Mouse (Mus musculus): ENCODE measurements at regions not wholly inside any gene's neighbourhood (a gene's known extent, or its start where the extent isn't known, plus 50 kb on each side); places are given as distances from the start of the nearest gene placed in this dataset.

DNA sequence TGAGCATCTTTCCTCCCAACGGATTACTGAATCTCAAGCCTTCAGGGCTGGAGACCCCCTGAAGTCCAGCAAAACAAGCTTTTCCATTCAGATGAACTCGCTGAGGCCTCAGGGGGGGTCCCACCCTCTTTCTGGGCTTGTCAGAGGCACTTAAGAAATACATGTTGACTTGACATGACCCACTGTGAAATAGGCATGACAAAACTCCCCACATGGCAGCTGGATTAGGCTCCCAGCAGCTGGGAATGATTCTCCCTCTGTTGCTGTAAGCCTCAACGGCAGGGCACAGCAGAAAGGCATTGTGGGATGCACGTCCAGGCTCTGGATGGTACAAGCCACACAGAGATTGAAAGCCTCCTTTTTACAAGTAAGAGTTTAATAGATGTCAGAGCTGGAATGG lies 110.5 kb downstream of the Slc4a3 start:
- no peak overlapping the region for H3K9ac ChIP-seq (replicated peaks)
- WGBS = 32% methylated on average over 4 of the region's 4 CpGs
- H3K36me3 ChIP-seq = no peaks in the 10 kb centered on the region
- H3K27ac ChIP-seq = no peak overlapping the region
- peaks cover 10% of the 10 kb centered on the region for H3K4me1 ChIP-seq (replicated peaks)
- no peaks in the 10 kb centered on the region for H3K9me3 ChIP-seq
- H3K4me3 ChIP-seq (replicated peaks) = no peak overlapping the region
- no peak overlapping the region for H3K4me2 ChIP-seq (replicated peaks)
- H3K27me3 ChIP-seq = peaks cover 32% of the 10 kb centered on the region
- 0 out of 2 replicates have a peak, but pooled peaks have one; percentile 35 for ATAC-seq

DNA sequence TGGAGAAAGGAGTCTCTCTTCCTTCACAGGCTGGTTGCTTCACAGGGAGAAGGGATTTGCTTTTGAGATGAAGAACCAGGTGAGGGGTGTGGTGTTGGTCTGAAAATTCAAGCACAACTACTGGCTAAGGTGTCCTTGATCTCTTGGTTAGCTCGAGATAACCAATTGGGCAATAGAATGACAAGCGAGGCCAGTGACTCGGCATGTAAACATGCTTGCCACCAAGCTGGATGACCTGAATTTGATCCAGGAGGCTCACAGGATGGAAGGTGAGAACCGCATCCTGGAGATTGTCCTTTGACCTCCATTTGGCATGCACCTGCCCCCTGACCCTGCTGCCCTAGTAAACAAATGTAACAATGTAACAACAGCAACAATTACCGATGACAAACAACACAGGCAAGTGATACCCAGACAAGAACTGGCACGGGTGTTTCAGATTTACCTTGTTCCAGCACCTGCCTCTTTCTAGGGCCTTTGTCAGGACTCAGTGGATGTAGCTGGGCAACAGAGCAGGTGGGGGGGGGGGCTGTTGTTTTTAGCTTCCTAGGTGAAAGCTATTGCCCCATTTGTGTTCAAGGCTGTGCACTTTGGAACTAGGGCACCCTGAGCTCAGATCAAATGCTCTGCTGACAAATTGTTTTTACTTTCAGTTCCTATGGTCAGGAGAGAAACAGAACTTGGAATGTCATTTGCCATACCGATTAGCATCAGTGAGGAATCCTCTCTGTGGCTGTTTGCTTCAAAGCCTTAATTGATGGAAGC lies 114.5 kb downstream of the Slc4a3 start:
- H3K4me2 ChIP-seq (replicated peaks) = no peak overlapping the region
- ATAC-seq = no peak
- H3K27ac ChIP-seq = no peak overlapping the region
- H3K4me1 ChIP-seq (replicated peaks) = peaks cover 14% of the 10 kb centered on the region
- H3K4me3 ChIP-seq (replicated peaks) = no peak overlapping the region
- H3K9ac ChIP-seq (replicated peaks) = no peak overlapping the region
- 88% methylated on average over 7 of the region's 7 CpGs for WGBS
- H3K27me3 ChIP-seq = peaks cover 41% of the 10 kb centered on the region
- no peaks in the 10 kb centered on the region for H3K9me3 ChIP-seq
- H3K36me3 ChIP-seq = no peaks in the 10 kb centered on the region

DNA sequence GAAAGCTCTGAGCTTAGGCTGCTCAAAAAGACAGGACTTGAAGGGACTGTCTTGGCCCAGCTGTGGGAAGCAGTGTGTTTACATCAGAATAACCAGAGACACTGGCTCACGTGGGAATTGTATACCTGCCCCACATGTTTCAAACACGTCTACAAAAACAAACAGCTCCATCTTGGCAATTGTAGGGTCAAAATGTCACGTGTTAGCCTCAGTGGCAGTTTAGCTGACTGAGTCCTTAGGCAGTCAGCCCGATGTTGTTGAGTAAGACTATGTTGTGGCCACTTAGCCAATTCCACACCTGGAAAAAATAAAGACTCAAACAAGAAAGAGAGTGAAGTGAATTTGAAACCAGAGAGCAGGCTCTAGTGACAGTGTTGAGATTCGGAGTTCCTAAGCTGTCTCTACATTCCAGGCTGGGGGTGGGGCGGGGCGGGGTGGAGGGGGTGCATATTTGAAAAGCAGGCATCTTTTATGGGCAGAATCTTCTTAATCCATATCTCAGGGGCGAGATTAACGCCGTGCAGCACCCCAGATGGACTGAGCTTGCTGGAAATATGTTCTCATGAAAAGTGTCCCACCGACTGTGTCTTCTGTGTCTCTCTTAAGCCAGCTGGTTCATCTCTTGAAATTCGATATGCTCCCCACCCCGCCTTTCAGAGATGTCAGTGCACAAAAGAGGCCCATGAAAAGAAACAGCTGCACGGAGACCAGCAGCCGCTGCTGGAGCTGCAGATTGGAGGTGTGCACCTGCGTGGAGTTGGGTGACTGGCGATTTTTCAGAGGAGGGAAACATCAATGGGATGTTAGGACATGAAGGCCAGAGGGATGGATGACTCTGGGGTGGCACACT lies 116.3 kb downstream of the Slc4a3 start:
- Histone ChIP-seq H3K9ac (replicated peaks) (no peak overlapping the region), H3K27ac (no peak overlapping the region), H3K4me3 (replicated peaks) (no peak overlapping the region), H3K36me3 (no peaks in the 10 kb centered on the region), H3K27me3 (peaks cover 41% of the 10 kb centered on the region), H3K4me1 (replicated peaks) (peaks cover 15% of the 10 kb centered on the region), H3K9me3 (peaks cover 6% of the 10 kb centered on the region; the same call in 1 of the 2 replicates), H3K4me2 (replicated peaks) (peak overlapping the region; percentile 13; the same call in 1 of the 2 replicates)
- WGBS = 9% methylated on average over 17 of the region's 17 CpGs
- peak; percentile 43; the same call in 1 of the 2 replicates for ATAC-seq

DNA sequence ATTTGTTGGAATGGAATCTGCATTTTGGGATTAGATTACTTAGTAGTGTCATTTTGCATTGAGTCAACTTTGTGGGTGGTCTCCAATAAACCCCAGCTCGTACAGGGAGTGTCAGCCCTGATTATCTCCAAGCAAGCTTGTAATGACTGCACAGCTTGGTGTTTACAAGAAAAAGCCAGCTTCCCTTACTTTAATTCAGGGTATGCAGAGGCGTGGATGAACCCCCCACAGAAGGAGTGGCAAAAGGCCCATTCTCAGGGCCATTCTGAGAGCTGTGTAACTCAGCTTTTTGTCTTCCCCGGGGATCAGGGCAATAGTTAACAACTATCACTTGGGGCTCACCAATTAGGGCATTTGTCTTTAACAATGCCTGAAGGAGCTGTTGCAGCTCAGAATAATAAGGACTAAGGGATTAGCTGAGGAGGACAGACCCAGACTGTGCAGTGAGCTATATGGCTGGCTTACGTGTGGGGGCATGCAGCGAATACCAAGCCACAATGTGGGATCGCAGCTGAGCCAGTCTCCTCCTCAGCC lies 121.7 kb downstream of the Slc4a3 start:
- Histone ChIP-seq H3K9me3 (peaks cover 6% of the 10 kb centered on the region; the same call in 1 of the 2 replicates), H3K4me1 (replicated peaks) (peaks cover 16% of the 10 kb centered on the region), H3K4me3 (replicated peaks) (no peak overlapping the region), H3K27me3 (peaks cover 51% of the 10 kb centered on the region), H3K9ac (replicated peaks) (no peak overlapping the region), H3K36me3 (no peaks in the 10 kb centered on the region), H3K4me2 (replicated peaks) (no peak overlapping the region), H3K27ac (no peak overlapping the region)
- peak; percentile 85 for ATAC-seq
- WGBS = 6% methylated on average over 6 of the region's 6 CpGs

DNA sequence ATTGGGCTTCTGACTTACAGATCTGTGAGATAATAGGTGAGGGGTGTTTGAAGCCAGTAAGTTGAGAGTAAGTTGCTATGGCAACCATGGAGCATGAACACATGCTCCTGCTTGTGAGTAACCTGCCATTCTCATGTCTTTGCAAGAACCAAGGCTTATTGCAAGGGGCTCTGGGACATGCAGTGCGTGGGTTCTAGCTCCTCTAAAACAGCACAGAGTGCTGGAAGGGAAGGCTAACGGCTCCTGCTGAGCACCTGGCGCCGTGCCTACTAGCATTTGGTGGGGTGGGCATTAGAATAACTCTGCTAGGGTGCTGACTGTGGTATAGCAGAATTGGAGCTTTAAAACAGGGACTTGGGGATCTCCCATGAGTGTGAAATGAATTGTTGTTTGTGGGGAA lies 130.2 kb downstream of the Slc4a3 start:
- H3K27me3 ChIP-seq = peaks cover 41% of the 10 kb centered on the region
- H3K4me2 ChIP-seq (replicated peaks) = no peak overlapping the region
- H3K9me3 ChIP-seq = no peaks in the 10 kb centered on the region
- no peak overlapping the region for H3K4me3 ChIP-seq (replicated peaks)
- H3K4me1 ChIP-seq (replicated peaks) = peaks cover 25% of the 10 kb centered on the region
- ATAC-seq = no peak
- H3K27ac ChIP-seq = no peak overlapping the region
- 88% methylated on average over 4 of the region's 4 CpGs for WGBS
- H3K36me3 ChIP-seq = no peaks in the 10 kb centered on the region
- H3K9ac ChIP-seq (replicated peaks) = no peak overlapping the region

DNA sequence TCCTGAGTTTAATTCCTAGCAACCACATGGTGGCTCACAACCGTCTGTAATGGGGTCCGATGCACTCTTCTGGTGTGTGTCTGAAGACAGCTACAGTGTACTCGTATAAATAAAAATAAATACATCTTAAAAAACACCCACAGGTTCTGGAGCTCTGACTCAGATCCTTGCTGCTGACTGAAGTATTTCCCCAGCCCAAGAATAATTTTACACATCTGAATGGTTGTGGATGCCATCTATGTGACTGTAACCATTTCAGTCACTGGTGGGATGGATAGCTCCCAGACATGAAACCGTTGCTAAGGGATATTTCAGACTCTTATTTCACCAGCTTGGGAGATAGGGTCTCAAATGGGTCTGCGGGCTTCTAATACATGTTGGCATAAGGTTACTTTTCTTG lies 131.6 kb downstream of the Slc4a3 start:
- ATAC-seq = no peak

DNA sequence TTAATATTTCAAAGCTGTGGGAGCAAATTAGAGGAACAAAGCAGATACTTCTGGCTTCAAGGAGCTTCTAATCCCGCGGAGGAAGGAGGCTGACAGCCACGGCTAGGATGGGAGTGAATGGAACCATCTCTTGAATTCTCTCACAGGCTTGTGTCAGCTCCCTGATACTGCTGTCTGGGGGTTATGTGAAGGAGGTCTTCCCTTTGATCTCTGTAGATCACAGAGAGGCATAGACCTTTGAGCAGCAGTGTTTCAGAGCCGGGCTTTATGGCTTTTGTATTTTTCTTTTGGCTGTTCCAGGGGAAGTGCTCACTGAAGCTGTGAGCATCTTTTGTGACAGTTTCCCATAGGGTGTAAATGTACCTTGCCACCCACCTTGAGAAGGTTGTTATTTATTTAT lies 132.2 kb downstream of the Slc4a3 start:
- no peak for ATAC-seq
- Histone ChIP-seq H3K9me3 (0 out of 2 replicates have a peak, but pooled peaks cover 5% of the 10 kb centered on the region), H3K27ac (no peak overlapping the region), H3K4me3 (replicated peaks) (no peak overlapping the region), H3K9ac (replicated peaks) (no peak overlapping the region), H3K4me2 (replicated peaks) (no peak overlapping the region), H3K36me3 (no peaks in the 10 kb centered on the region), H3K4me1 (replicated peaks) (peaks cover 25% of the 10 kb centered on the region), H3K27me3 (peaks cover 22% of the 10 kb centered on the region)
- WGBS = 9% methylated on average over 4 of the region's 4 CpGs

More for the DNA sequence above, 131.6 kb downstream of the Slc4a3 start:
- Histone ChIP-seq H3K4me2 (replicated peaks) (no peak overlapping the region), H3K4me3 (replicated peaks) (no peak overlapping the region), H3K27ac (no peak overlapping the region), H3K27me3 (peaks cover 27% of the 10 kb centered on the region), H3K36me3 (no peaks in the 10 kb centered on the region), H3K4me1 (replicated peaks) (peaks cover 25% of the 10 kb centered on the region), H3K9me3 (0 out of 2 replicates have a peak, but pooled peaks cover 5% of the 10 kb centered on the region), H3K9ac (replicated peaks) (no peak overlapping the region)
- WGBS = 74% methylated on average over 5 of the region's 5 CpGs

DNA sequence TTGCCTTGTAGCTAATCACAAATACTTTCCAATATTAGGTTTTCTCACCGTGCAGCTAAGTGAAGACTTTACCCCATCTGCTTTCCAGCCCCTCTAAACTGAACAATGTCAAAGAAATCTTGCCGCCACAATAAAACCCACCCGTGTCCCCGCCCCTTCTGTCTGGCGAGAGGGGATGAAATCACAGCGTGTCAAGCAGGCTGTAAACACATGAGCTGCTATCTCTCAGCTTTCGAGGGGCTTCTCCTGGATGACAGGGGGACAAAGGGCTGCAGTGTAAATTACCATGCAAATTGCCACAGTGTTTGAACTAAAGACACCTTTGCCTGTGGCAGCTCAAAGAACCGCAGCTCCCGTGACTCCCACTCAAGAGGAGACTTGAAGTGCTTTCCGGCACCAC lies 134.3 kb downstream of the Slc4a3 start:
- Histone ChIP-seq H3K9ac (replicated peaks) (no peak overlapping the region), H3K9me3 (0 out of 2 replicates have a peak, but pooled peaks cover 5% of the 10 kb centered on the region), H3K27me3 (peaks cover 29% of the 10 kb centered on the region), H3K27ac (no peak overlapping the region), H3K36me3 (no peaks in the 10 kb centered on the region), H3K4me3 (replicated peaks) (no peak overlapping the region), H3K4me1 (replicated peaks) (peaks cover 25% of the 10 kb centered on the region), H3K4me2 (replicated peaks) (peak overlapping the region; percentile 11; the same call in 1 of the 2 replicates)
- ATAC-seq = peak; percentile 34; the same call in 1 of the 2 replicates
- 14% methylated on average over 10 of the region's 10 CpGs for WGBS

DNA sequence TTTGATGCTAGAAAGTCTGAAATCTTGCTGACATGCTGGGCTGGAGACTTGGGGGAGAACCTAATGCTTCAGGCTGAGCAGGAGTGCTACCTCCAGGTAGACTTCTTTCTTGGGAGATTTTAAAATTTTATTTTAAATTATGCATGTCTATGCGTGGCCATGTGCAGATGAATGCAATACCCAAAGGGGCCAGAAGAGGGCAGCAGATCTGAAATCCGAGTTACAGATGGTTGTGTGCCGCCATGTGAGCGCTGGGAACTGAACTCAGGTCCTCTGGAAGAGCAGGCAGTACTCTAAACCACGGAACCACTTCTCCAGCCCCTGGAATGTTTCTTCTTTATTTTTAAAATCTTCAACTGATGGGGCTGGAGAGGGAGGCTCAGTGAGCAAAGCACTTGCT lies 135.8 kb downstream of the Slc4a3 start:
- H3K36me3 ChIP-seq = no peaks in the 10 kb centered on the region
- no peak overlapping the region for H3K27ac ChIP-seq
- no peak for ATAC-seq
- peaks cover 25% of the 10 kb centered on the region for H3K4me1 ChIP-seq (replicated peaks)
- H3K9me3 ChIP-seq = 0 out of 2 replicates have a peak, but pooled peaks cover 5% of the 10 kb centered on the region
- no peak overlapping the region for H3K9ac ChIP-seq (replicated peaks)
- no peak overlapping the region for H3K4me2 ChIP-seq (replicated peaks)
- no peak overlapping the region for H3K4me3 ChIP-seq (replicated peaks)
- peaks cover 24% of the 10 kb centered on the region for H3K27me3 ChIP-seq
- WGBS = 97% methylated on average over 5 of the region's 5 CpGs

DNA sequence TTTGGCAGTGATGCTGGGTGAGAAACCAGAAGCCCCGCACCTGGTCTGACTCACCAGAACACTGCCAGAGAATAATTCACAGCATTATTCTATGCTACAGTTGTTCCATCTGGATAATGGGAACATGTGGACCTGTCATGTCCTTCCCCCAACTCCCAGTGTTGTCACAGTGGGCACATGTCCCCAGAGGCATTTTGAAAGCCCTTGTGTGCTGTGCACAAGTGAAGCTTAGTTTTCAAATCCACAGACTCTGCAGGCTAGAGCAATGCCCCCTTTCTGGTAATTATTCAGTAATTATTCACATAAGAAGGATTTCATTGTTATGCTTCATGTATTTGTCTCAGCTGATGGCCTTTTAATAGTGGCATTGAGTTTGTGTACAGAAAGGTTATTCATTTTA lies 146.7 kb downstream of the Slc4a3 start:
- no peak overlapping the region for H3K27ac ChIP-seq
- 71% methylated on average over 1 of the region's 1 CpGs for WGBS

DNA sequence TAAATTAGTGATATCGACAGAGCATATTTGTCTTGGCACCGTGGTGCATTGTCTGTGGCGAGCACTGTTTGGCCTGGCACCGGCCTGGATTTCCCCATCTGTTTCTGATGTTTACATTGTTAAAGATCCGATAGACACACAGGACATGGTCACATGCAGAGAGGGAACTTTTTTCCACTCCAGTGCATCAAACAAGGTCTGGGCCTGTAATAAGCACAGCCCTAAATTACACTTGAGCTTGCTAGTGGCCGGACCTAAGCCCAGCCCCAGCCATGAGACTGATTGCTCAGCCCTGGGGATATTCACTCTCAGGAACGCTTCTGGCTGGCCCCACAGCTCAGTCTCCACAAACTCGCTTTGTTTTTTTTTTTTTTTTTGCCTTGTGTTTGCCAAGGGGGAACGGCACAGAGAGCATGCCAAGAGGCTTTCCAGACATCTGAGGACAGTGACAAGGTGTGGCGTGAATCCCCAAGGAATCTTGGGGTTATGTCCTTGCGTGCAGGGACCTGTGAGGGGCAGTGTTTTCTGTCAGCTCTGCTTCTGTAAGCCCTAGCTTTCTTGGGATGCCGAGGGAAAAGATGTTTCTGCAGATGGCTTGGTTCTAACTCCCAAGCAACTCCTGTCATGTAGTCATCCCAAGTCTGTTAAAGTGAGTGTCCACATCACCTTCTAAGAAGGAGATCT lies 147.3 kb downstream of the Slc4a3 start:
- WGBS = 42% methylated on average over 12 of the region's 12 CpGs
- no peaks in the 10 kb centered on the region for H3K9me3 ChIP-seq
- H3K9ac ChIP-seq (replicated peaks) = no peak overlapping the region
- peaks cover 6% of the 10 kb centered on the region; the same call in 1 of the 2 replicates for H3K27me3 ChIP-seq
- ATAC-seq = peak; percentile 74
- H3K4me2 ChIP-seq (replicated peaks) = no peak overlapping the region
- no peaks in the 10 kb centered on the region for H3K36me3 ChIP-seq
- peaks cover 4% of the 10 kb centered on the region; the same call in 1 of the 2 replicates for H3K4me1 ChIP-seq (replicated peaks)
- no peak overlapping the region for H3K27ac ChIP-seq
- no peak overlapping the region for H3K4me3 ChIP-seq (replicated peaks)

More for the DNA sequence above, 146.7 kb downstream of the Slc4a3 start:
- no peak overlapping the region for H3K4me3 ChIP-seq (replicated peaks)
- ATAC-seq = peak; percentile 20; the same call in 1 of the 2 replicates
- H3K9me3 ChIP-seq = no peaks in the 10 kb centered on the region
- no peak overlapping the region for H3K9ac ChIP-seq (replicated peaks)
- peaks cover 6% of the 10 kb centered on the region; the same call in 1 of the 2 replicates for H3K27me3 ChIP-seq
- no peak overlapping the region for H3K4me2 ChIP-seq (replicated peaks)
- peaks cover 4% of the 10 kb centered on the region; the same call in 1 of the 2 replicates for H3K4me1 ChIP-seq (replicated peaks)
- H3K36me3 ChIP-seq = no peaks in the 10 kb centered on the region
